Mouse (Mus musculus): Measurements from ENCODE around the gene Cdt1.

The Cdt1 gene

DNA sequence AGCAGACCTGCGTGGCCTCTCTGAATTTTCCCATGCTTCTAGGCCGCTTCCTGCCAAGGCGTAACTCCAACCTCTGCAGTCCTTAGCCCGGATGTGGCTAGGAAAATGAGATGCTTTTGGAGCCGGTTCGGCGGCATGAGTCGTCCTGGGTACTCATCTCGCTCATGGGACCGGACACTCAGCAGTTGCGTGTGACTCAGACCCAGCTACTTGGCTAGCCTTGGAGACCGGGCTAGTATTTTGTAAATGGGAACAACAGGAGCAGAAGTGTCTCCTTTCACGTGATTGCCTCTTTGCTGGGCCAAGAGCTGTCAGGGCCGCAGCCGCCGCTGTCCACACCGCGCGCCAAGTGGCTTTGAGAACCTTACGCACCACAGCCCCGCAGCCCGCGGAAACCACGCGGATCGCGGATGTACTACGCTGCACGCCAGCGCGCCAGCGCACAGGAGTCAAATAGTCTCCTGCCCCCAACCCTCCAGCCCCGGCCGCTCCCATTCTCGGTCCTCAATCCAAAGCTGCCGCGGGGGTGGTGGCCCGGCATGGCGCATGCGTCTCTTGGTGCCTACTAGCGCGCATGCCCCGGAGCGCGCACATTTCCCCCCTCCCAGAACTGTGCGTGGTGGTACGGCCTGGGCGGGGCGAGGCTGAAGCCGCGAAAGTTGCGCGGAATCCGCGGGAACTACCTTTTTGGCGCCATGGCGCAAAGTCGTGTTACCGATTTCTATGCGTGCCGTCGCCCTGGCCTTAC is at the start of gene Cdt1:
Gene Cdt1 (plus strand): TSS at position 655 of the 748 bp plus-strand sequence.
- under 1% methylated on average over 62 of the region's 62 CpGs for WGBS

DNA sequence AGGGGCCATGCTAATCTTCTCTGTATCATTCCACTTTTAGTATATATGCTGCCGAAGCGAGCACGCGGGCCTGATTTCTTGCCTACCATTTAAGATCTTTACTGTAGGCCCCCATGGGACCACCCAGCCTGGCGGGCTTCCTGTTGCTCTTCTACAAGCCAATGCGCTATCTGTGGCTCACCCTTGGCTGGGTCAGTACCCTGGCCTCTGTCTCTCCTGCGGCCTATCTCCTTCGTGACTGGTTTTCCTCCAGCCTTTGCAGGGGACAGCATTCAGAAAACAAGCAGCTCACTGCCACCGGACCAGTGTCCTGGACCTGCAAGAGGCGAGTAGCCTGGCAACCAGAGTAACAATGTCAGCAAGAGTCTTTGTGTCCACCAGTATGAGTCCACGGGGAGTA is 47.2 kb upstream of the Cdt1 start:
- 79% methylated on average over 11 of the region's 11 CpGs for WGBS

DNA sequence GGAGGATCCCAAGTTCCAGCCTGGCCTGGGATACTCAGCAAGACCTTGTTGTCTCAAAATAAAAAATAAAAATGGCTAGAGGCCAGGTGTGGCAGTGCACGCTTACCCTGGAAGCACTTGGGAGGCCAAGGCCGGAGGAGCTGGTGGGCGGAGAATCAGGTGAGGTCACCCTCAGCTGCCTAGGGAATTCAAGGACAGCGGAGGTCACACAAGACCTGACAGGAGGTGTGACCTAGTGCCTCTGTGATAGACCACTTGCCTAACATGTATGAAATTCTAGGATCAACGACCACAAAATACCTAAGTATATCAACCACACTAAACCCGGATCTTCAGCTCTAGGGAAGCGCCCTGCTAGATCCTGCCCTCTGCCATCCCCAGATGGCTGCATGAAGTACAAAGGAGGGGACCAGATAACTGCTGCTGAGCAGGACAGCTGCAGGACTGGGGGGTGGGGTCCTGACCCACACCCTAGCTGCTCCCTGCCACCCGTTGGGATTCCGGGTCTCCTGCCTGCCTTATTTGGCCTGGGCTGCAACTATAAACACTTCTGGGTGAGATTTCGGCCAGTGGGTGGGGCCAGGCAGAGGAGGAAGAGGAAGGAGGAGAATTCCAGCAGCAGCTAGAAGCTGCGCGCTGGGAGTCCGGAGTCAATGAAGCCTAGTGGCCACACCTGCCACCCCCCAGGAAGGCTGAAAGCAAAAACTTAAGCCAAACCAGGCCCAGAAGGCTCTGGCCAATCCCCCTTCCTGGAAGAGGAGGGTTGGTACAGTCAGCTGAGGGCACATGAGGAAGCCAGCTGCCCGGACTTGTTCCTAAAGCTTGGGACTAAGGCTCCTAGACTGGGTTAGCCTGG is 44.8 kb upstream of the Cdt1 start:
- WGBS = 76% methylated on average over 14 of the region's 14 CpGs

DNA sequence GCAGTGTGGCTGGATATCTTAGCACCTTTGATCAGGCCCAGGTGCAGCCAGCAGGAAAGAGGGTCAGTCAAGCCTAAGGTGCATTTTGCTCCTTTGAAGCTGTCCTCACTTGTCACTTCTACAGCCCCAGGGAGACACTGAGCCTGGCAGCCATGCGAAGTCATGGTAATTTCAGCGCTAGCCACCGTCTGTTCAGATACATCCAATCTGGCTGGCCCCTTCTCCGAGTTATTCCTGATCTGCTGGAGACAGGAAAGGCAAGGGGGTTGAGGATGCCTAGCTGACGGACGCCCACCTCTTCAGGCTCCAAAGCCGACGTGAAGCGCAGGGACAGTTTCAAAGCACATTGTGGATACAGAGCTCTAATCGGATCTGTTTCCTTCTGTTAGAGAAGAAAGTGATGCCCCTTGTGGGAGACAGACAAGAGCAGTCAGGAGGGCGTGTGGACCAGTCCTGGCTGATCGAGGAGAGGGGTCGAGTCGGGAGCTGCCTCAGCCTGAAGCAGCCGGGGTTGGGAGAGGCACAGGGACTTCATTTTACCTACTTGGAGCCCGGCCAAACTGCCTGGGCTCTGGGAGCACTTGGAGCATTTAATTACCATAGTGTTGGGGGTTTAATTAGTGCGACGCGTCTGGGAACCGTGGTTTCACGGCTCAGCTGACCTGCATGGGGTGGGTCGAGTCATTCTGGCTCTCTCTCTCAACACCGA is 44.0 kb upstream of the Cdt1 start:
- WGBS = 12% methylated on average over 23 of the region's 23 CpGs

DNA sequence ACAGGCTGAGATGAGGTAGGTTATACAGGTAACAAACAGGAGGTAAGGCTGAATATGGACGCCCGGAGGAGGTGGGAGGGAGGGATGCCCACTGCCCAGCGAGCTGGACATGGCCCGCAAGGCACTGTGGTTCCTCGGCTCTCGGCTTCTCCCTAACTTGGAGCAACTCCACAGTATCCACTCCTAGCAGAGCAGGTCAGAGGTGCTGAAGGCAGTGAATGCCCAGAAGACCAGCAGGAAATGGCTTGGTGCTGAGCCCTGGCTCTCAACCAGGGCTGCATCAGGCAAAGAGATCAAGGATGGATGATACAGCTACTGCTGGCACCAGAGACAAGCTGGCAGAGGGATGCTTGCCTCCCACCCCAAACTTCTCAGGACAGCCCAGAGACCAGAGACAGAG is 43.3 kb upstream of the Cdt1 start:
- 48% methylated on average over 6 of the region's 6 CpGs for WGBS

DNA sequence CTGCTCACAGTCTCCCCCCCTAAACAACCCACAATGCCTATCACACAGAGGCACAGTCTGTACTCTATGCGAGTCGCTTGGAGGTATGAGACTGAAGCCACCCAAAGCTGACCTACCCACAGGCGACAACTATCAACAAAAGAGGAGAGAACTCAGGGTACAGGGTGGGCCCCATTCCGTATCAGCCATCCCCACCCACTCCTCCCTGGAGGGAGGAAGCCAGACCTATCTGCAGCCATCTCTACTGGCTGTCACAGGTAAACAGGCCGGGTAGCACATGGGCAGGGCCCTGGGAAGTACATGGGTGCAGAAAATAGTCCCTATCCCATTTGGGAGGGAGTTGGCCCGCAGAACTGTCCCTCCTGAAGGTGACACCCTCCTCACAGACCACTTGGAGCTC is 42.8 kb upstream of the Cdt1 start:
- 85% methylated on average over 6 of the region's 6 CpGs for WGBS

DNA sequence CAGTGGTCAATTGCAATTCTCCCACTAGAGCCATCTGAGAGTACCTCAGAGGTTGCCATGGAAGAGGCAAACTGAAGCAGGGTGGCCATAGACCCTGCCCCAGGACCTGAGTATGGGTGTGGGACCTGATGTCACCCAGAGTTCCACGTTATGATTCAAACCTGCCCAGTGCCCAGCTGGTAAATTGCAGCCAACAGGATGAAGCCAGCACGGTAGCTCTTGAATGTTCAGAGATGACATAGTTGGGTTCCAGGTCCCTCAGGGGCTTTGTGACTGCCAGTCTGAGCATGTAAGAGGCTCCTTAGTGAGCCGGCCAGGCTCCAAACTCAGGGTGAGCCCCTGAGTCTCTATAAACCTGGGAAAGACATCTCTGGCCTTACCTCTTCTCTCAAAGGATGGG is 41.7 kb upstream of the Cdt1 start:
- 72% methylated on average over 3 of the region's 3 CpGs for WGBS

DNA sequence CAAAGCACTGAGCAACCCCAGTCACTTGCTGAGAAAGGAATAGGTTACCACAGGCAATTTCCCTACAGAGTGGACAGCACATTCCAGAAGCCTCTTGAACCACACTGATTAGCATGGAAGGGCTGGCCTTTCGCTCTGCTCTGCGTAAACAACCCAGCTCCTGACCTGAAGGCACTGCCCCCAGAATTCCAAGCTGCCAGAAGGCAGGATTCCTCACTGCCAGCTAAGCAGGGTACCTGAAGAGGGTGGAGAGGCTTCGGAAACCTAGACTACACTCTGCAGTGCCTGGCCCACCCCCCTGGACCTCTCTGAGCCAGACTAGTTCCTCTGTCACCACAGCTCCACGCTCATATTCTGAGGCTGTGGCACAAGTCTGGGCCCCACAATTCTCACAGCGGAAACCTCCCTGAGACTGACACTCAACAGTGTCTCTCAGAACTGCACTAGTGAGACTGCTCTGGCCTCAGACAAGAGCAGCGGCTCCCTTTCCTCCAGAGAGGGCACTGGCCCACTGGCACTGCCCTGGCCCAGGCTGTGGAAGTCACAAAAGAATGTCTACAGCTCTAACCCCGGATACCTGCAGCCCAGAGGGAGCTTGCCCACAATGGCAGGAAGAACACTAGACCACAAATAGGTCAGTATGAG is 41.2 kb upstream of the Cdt1 start:
- WGBS = 82% methylated on average over 7 of the region's 7 CpGs

DNA sequence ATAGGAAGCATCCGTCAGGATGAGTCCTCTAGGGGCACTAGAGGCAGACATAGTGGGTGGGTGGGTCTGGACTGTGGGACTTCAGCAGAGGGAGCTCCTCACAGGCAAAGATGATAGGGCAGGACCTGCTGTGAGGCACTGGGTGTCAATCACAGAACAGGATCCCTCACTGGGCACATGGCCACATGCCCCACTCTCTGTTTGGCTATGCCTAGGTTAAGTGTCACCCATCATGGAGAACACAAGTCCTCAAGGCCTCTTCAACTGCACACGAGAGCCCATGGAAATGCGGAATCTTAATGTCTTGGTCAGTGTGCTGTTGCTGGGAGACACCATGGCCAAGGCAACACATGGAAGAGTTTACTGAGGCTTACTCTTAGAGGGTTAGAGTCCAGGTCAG is 39.9 kb upstream of the Cdt1 start:
- WGBS = 97% methylated on average over 3 of the region's 3 CpGs

DNA sequence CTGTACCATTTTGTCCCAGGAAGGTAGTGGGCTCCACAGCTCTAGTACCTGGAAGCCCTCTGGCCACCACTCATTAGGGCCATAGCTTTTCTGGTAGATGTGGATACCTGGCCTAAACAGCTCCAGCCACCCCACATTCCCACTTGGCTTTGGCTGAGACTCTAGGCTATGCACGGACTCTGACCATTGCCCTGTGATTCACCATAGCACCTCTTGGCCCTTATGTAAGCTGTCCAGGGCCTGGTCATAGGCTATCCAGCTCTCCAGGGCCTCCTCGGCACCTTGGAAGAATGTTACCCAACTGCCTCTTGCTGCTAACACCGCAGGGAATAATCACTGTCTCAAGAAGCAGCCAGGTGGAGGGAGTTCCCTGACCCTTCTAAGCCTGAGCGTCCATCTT is 38.7 kb upstream of the Cdt1 start:
- 96% methylated on average over 4 of the region's 4 CpGs for WGBS

DNA sequence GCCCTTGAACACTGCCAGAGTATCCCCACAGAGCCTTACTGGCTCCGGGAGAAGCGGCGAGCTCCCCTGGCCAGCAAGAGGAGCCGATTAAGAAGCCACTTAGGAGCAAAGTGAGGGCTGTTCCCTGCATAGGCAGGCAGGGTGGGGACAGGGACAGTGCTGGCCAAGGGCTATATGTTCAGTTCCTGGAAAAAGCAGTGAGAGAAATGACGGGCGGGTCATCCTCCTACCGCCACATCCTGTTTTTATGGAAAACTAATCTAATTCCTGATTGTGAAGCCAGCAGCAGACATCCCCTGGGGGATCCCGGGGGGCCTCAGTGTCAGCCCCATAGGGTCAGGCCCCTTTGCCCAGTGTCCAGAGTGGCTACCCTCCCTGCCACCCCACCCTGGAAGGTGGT is 36.5 kb upstream of the Cdt1 start:
- 88% methylated on average over 8 of the region's 8 CpGs for WGBS

DNA sequence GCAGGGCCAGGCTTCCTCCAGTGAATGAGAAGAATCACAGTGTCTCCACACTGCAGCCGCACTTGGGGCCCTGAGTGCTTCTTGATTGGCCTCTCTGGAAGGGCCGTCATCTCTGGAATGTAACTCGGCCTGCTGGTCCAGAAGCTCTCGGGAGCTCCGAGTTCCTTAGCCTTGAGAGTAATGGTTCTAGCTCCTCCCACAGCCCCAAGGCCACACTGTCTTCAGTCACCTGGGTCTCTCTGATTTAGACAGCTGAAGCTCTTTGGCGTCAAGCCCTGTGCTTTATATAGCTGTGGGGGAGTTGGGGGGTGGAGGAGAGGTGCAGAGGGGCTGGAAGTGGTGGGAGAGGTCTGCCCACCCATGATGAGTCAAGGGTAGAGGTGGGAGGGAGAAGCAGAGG is 30.8 kb upstream of the Cdt1 start:
- WGBS = 64% methylated on average over 6 of the region's 6 CpGs

DNA sequence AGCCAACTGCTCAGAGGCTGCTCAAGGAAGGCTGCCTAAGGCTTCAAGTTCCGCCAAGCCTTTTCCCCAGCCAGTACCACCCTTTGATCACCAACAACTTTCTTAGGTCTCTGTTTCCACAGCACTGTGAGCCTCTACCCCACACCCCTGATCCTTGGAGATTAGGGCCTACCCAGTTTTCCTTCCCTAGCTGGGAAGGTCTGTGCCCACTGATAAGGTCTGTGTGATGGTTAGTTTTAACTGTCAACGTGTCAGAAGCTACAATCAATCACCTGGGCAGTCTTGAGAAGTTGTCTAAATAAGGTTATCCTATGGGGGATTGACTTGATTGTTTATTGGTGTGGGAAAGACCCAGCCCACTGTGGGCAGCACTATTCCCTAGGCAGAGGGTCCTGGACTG is 30.0 kb upstream of the Cdt1 start:
- 83% methylated on average over 2 of the region's 2 CpGs for WGBS

DNA sequence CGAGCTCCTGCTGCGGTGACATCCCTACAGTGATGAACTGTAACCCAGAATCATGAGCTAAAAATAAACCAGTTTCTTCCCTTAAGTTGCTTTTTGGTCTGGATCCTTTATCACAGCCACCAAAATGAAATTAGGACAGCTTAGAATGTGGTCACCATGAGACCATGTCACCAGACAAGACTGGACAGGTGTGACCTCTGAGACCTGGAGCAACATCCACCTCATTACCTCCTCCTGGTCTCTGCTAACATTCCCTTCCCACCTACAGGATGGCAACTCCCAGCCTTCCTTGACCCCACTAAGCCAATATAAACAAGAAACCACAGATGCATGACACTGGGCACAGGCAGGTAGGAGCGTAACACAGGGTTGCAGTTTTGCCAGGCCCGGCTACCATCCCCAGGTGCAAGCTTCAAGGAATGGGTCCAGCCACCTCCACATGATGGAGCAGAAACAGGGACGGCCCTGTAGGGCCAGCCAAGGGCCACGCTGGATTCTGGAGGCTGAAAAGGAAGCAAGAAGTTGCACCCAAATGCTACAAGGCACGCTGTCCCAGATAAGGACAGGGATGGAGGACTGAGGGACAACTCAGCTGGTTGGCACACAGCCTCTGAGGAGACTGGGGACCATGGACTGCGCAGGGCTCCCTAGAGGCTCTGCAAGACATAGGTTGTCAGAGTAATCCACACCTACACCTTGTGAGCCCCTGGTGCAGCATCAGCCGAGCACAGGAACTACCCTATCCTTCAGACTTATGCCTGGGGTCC is 29.3 kb upstream of the Cdt1 start:
- 90% methylated on average over 9 of the region's 9 CpGs for WGBS

DNA sequence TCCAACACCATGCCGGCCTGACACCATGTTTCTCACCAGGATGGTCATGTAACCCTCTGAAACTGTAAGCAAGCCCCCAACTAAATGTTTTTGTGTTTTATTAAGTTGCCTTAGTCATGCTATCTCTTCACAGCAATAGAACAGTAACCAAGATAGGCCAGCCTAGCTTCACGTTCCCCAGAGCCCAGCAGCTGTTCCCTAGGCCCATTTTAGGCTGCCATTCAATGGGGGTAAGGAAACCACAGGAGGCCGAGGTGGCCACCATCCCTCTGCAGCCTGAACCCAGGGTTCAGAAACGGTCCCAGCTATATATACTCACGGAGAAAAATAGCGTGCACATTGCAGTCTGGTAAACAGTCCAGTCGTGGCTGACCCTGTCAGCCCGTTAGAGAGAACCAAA is 23.7 kb upstream of the Cdt1 start:
- 88% methylated on average over 8 of the region's 8 CpGs for WGBS

DNA sequence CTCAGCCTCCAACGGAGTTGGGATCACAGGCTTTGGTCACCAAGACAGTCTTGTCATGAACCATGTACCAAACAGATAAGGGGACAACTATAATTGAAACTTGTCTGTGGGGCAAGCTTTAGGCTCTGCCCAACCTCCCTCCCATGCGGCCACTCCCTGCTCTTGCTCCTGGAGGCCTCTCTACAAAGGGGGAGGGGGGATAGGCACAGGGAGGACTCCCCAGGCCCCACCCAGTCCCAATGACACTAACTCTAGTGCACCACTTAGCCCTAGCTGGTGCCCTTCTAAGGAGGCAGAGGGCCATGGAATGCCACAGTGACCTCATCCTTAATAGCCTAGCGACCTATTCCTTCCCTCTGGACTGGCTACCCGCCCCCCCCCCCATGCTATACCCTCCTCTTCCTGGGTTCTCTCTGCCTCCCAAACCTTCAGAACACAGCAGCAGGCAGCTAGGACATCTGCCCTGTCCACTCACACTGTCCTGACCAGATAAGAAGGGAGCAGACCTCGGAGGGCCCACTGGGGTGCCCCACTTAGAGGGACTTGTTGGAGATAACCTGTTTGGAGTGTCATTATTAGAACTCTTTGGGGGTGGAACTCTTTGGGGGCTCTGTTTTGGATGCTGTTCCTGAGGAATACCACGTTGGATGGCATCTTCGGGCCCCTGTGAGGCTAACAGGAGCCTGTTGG is 21.6 kb upstream of the Cdt1 start:
- 95% methylated on average over 7 of the region's 7 CpGs for WGBS

DNA sequence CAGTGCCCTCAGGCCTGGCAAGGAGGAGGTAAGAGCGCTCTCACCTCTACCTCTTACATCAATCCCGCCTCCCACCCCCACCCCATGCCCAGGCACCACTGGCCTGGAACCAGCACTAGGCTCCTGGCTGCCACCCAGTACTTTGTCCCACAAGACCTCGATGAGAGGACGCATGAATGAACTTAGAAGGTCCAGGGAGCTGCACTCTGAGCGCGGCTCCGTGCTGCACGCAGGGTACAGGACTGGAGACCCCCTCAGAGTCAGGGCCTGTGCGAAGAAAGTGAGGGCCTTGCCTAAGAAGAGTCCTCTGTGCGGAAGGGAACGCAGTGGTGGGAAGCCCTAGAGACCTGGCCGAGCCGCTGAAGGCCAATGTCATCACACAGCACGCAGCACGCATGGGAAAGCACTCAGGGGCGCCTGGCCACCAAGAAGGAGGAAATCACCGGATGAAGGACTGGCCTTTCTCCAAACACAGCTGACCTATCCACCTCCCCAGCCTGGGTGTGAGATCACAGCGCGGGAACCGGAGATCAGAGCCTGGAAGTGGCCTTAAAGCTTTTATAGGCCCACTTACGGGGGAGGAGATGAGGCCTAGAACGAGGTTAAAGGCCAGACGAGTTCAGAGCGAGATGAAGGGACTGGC is 20.9 kb upstream of the Cdt1 start:
- WGBS = 65% methylated on average over 24 of the region's 24 CpGs

DNA sequence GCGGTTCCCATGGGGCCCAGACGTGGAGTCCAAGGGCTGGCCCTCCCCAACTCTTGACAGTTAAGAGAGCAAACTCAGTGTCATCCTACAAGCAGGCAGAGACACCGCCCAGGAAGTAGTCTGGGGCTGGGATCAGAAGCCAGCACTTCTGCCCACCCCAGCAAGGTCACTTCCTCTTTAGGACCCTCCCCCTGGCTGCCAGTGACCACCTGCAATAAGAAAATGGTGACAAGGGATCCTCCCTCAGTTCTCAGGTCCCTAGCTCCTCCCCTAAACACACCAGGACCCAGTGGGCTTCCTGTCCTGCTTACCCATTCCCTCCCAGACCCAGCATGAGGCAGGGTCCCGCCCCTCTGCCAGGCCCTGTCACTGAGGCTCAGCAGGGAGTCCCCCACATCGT is 20.0 kb upstream of the Cdt1 start:
- 48% methylated on average over 5 of the region's 5 CpGs for WGBS

DNA sequence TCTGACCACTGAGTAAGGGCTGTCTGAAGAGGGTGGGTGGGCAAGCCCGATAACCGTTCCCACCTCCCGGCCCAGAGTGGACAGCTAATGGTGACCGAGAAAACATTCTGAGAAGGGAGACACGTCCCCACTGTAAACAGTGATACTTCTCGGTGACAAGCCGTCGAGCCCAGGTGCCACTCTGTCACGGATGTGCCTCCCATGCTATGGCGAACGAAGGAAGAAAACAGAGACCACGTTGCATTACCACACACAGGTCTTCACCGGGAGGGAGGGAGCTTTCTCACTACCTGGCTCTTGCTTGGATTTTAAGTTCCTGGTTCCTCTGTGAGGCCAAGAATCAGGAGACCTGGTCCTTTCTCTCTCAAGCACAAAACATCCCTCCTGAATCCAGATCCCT is 19.5 kb upstream of the Cdt1 start:
- 74% methylated on average over 13 of the region's 13 CpGs for WGBS

DNA sequence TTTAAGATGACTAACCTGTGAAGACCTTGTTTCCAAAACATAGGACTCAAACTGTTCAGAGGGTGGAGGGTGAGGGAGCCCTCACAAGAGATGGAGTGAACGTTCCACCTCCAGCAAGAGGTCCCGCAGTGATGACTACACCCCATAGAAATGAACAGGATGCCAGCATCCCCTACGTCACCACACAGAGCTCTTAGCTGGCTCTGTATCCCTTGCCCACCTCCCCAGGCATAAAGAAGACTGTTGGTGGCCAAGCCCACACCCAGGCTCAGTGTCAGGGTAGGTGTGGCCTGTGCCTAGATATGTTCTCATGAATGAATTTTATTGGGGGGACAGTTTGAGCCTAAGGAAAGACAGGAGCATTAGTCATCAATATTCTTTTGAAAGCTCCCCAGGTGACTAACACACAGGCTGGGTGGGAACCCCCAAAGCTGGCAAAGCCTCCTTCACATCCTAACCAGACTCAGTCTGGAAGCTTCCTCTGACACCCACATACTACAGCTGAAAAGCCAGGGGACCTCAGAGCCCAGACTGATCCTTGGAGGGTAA is 18.9 kb upstream of the Cdt1 start:
- 65% methylated on average over 3 of the region's 3 CpGs for WGBS

Data from cerebral cortex, adult 2 months (tissue).